Mouse (Mus musculus) liver, adult 2 months (tissue): ENCODE measurements around the gene Vti1a.

Source experiments
- CTCF ChIP-seq: fragments of 200-500 bp; IDR thresholded peaks from 2 replicates; pipeline ENCODE4 v1.5.1; 2011; ENCODE audit warnings: low read depth, low read length, control low read depth
- POLR2A ChIP-seq: fragments of 200-500 bp; IDR thresholded peaks from 2 replicates; pipeline ENCODE4 v1.6.1; 2011; ENCODE audit warnings: low read length, control low read depth; ENCODE audit not compliant: insufficient read depth; ENCODE audit errors: extremely low read depth

GRCm38 (mm10) chr19:55544498-55544897, 228.4 kb downstream of the Vti1a start:
- no peak for TF ChIP-seq CTCF
- TF ChIP-seq POLR2A: no peak
